Mouse (Mus musculus) retina, adult 2 months (tissue): ENCODE data around the gene Spata33.
"Not testable (repeated sequence)": the region's sequence is repeated elsewhere in the genome, so short reads cannot be mapped to it uniquely, and the experiment has no call there.

Source experiments
- DNase-seq: peaks from one replicate; pipeline ENCODE4 v3.0.0-alpha.2; 2012; ENCODE audit warnings: low read depth, low spot score

Gene Spata33

GRCm38 (mm10) chr8:123212321-123213117 lies at the start of gene Spata33, which contains the start of gene Chmp1a:
TSS of gene Spata33 (plus strand) at chr8:123212832.
TSS of gene Chmp1a (minus strand) at chr8:123212763.
- DNase-seq = peak; percentile 64

- no peak for DNase-seq
These were observed 31.2 kb upstream of the Spata33 start for GRCm38 (mm10) chr8:123181391-123181790.

GRCm38 (mm10) chr8:123185566-123186409 lies 26.8 kb upstream of the Spata33 start, which contains the start of gene Dpep1:
TSS of gene Dpep1 (plus strand) at chr8:123186242.
- DNase-seq = no peak

GRCm38 (mm10) chr8:123188006-123188405 lies 24.6 kb upstream of the Spata33 start:
- no peak for DNase-seq

- DNase-seq = no peak
These were observed 23.8 kb upstream of the Spata33 start for GRCm38 (mm10) chr8:123188841-123189240.

- DNase-seq = no peak
These were observed 22.0 kb upstream of the Spata33 start for GRCm38 (mm10) chr8:123190678-123191077.

GRCm38 (mm10) chr8:123191908-123192307 lies 20.7 kb upstream of the Spata33 start:
- no peak for DNase-seq

GRCm38 (mm10) chr8:123193771-123194170 lies 18.9 kb upstream of the Spata33 start:
- DNase-seq = no peak

GRCm38 (mm10) chr8:123197016-123197415 lies 15.6 kb upstream of the Spata33 start:
- DNase-seq = not testable (repeated sequence)

- DNase-seq = no peak
These were observed 12.8 kb upstream of the Spata33 start for GRCm38 (mm10) chr8:123199864-123200263.

- peak; percentile 43 for DNase-seq
These were observed 10.3 kb upstream of the Spata33 start for GRCm38 (mm10) chr8:123202288-123202687.

GRCm38 (mm10) chr8:123203571-123203970 lies 9.1 kb upstream of the Spata33 start:
- DNase-seq = no peak

GRCm38 (mm10) chr8:123211876-123212275 lies 756 bp upstream of the Spata33 start:
- no peak for DNase-seq

- DNase-seq = no peak
These were observed 613 bp downstream of the Spata33 start for GRCm38 (mm10) chr8:123213118-123213772.

- no peak for DNase-seq
These were observed 2.8 kb downstream of the Spata33 start for GRCm38 (mm10) chr8:123215430-123215829.

- no peak for DNase-seq
These were observed 8.3 kb downstream of the Spata33 start for GRCm38 (mm10) chr8:123220917-123221316.

- DNase-seq = peak; percentile 88
These were observed 11.9 kb downstream of the Spata33 start, which contains the start of gene Cdk10 for GRCm38 (mm10) chr8:123224278-123225266. TSS of gene Cdk10 (plus strand) at chr8:123224842.

GRCm38 (mm10) chr8:123228416-123228815 lies 15.8 kb downstream of the Spata33 start:
- DNase-seq = no peak

- DNase-seq = not testable (repeated sequence)
These were observed 17.7 kb downstream of the Spata33 start for GRCm38 (mm10) chr8:123230326-123230725.

GRCm38 (mm10) chr8:123231742-123232141 lies 19.1 kb downstream of the Spata33 start:
- DNase-seq = no peak
